ENCODE assay signal across 8 mouse cellular contexts in genomic region chr15:103514119-103514518, GRCm38 (mm10). TPM values are rescaled to one million over a fixed set of nuclear protein-coding genes. Genes with fewer than 3 reads are reported as not detected.
DNase-seq lines count a peak whose midpoint lies in the region; ATAC-seq and TF ChIP-seq lines count a peak whose summit lies in the region.

No protein-coding gene starts in this region.

- no peaks in the 10 kb centered on the region for H3K27me3 ChIP-seq in embryonic facial prominence, embryonic 15.5 days
- no peaks in the 10 kb centered on the region for H3K27me3 ChIP-seq in heart, embryonic 10.5 days (ENCODE audit: insufficient read depth, poor library complexity, severe bottlenecking)
- no peaks in the 10 kb centered on the region for H3K27me3 ChIP-seq in limb, embryonic 14.5 days (ENCODE audit: control insufficient read depth, insufficient read depth, low read length)
- H3K27me3 ChIP-seq in midbrain, embryonic 15.5 days (replicated peaks), result no peaks in the 10 kb centered on the region
- no peaks in the 10 kb centered on the region for H3K27me3 ChIP-seq in splenic B cell, adult 2 months (ENCODE audit: control insufficient read depth, insufficient read depth, low read length, poor library complexity, severe bottlenecking)

- H3K4me2 ChIP-seq in embryonic facial prominence, embryonic 15.5 days (replicated peaks), result peak overlapping the region; percentile 52
- H3K4me2 ChIP-seq in limb, embryonic 14.5 days (replicated peaks; ENCODE audit: low read depth, low read length, severe bottlenecking), result peak overlapping the region; percentile 52
- peak overlapping the region; percentile 55 for H3K4me2 ChIP-seq in midbrain, embryonic 15.5 days

- H3K4me3 ChIP-seq in embryonic facial prominence, embryonic 15.5 days (replicated peaks), result peak overlapping the region; percentile 43
- peak overlapping the region; percentile 57 for H3K4me3 ChIP-seq in heart, embryonic 10.5 days
- H3K4me3 ChIP-seq in limb, embryonic 14.5 days (replicated peaks; ENCODE audit: low read length), result peak overlapping the region; percentile 23
- H3K4me3 ChIP-seq in midbrain, embryonic 15.5 days, result peak overlapping the region; percentile 38

- H3K9me3 ChIP-seq in embryonic facial prominence, embryonic 15.5 days (replicated peaks), result no peaks in the 10 kb centered on the region
- H3K9me3 ChIP-seq in heart, embryonic 10.5 days, result no peaks in the 10 kb centered on the region
- H3K9me3 ChIP-seq in limb, embryonic 14.5 days (ENCODE audit: control insufficient read depth, low read length), result no peaks in the 10 kb centered on the region
- H3K9me3 ChIP-seq in midbrain, embryonic 15.5 days, result no peaks in the 10 kb centered on the region

- TF ChIP-seq POLR2A in limb, embryonic 14.5 days (IDR thresholded peaks at IDR 0.05; ENCODE audit: borderline replicate concordance, extremely low read depth, insufficient read depth, insufficient read length), result peak; percentile 54; the same call in 1 of the 2 replicates

- DNase-seq in ovary, adult 18-20 months (ENCODE audit: low spot score), result peak; percentile 60
- DNase-seq in ovary, postnatal 10 days (ENCODE audit: low spot score), result no peak
- peak; percentile 91 for DNase-seq in heart, embryonic 10.5 days (ENCODE audit: low spot score)
- DNase-seq in kidney, adult 8-10 months, result peak; percentile 62 to 69
- peak; percentile 87 for DNase-seq in limb, embryonic 14.5 days (ENCODE audit: low spot score)
- peak; percentile 40 for DNase-seq in splenic B cell, adult 2 months (ENCODE audit: low read depth, low spot score)

- 0 out of 2 replicates have a peak overlapping the region, but pooled peaks have one; percentile 44 for H3K27ac ChIP-seq in embryonic facial prominence, embryonic 15.5 days (replicated peaks)
- H3K27ac ChIP-seq in heart, embryonic 10.5 days, result peak overlapping the region; percentile 81; the same call in 1 of the 2 replicates
- H3K27ac ChIP-seq in limb, embryonic 14.5 days (replicated peaks; ENCODE audit: low read depth, low read length), result no peak overlapping the region
- peak overlapping the region; percentile 81 for H3K27ac ChIP-seq in midbrain, embryonic 15.5 days

- ATAC-seq in embryonic facial prominence, embryonic 15.5 days (ENCODE audit: insufficient number of reproducible peaks, low FRiP score, low TSS enrichment, low read depth), result peak; percentile 90
- ATAC-seq in limb, embryonic 14.5 days (ENCODE audit: low FRiP score, low read depth), result peak; percentile 87
- ATAC-seq in midbrain, embryonic 15.5 days (replicated peaks), result peak; percentile 95

- peaks cover 30% of the 10 kb centered on the region for H3K4me1 ChIP-seq in embryonic facial prominence, embryonic 15.5 days
- H3K4me1 ChIP-seq in heart, embryonic 10.5 days, result peaks cover 25% of the 10 kb centered on the region
- H3K4me1 ChIP-seq in limb, embryonic 14.5 days (ENCODE audit: control insufficient read depth, insufficient read depth, low read length), result peaks cover 18% of the 10 kb centered on the region
- H3K4me1 ChIP-seq in midbrain, embryonic 15.5 days, result peaks cover 62% of the 10 kb centered on the region

- WGBS in embryonic facial prominence, embryonic 15.5 days, result 3% methylated on average over 10 of the region's 10 CpGs
- WGBS in heart, embryonic 10.5 days, result 3% methylated on average over 10 of the region's 10 CpGs
- under 1% methylated on average over 10 of the region's 10 CpGs for WGBS in limb, embryonic 14.5 days
- 2% methylated on average over 10 of the region's 10 CpGs for WGBS in midbrain, embryonic 15.5 days

- H3K36me3 ChIP-seq in embryonic facial prominence, embryonic 15.5 days, result no peaks in the 10 kb centered on the region
- no peaks in the 10 kb centered on the region for H3K36me3 ChIP-seq in heart, embryonic 10.5 days
- no peaks in the 10 kb centered on the region for H3K36me3 ChIP-seq in limb, embryonic 14.5 days (ENCODE audit: control insufficient read depth, insufficient read depth, low read length)
- no peaks in the 10 kb centered on the region for H3K36me3 ChIP-seq in midbrain, embryonic 15.5 days (replicated peaks)
- H3K36me3 ChIP-seq in splenic B cell, adult 2 months (ENCODE audit: control insufficient read depth, insufficient read depth, low read length, poor library complexity, severe bottlenecking), result no peaks in the 10 kb centered on the region

- H3K9ac ChIP-seq in embryonic facial prominence, embryonic 15.5 days, result peak overlapping the region; percentile 31; the same call in 1 of the 2 replicates
- H3K9ac ChIP-seq in limb, embryonic 14.5 days (ENCODE audit: low read depth, low read length, severe bottlenecking), result peak overlapping the region; percentile 1; the same call in 1 of the 2 replicates
- peak overlapping the region; percentile 47; the same call in 1 of the 2 replicates for H3K9ac ChIP-seq in midbrain, embryonic 15.5 days

RNA-seq across cellular contexts. Expression of gene Pde1b, which starts 11.3 kb away (rescaled TPM):
- polyA plus RNA-seq in embryonic facial prominence, embryonic 15.5 days (2015; fragmentation: Nextera tagmentation; extraction: Ambion mirVana), result 7.1 TPM in 2 replicates
- 3.8 and 4.4 TPM in 2 replicates for polyA plus RNA-seq in heart, embryonic 10.5 days (2016; fragmentation: Nextera tagmentation; extraction: Ambion mirVana)
- polyA plus RNA-seq in limb, embryonic 14.5 days (2012; rRNA removed), result 6.9 and 7.1 TPM in 2 replicates
- polyA plus RNA-seq in limb, embryonic 14.5 days (2014; fragmentation: Nextera tagmentation; extraction: Ambion mirVana), result 4.4 TPM in 2 replicates
- polyA plus RNA-seq in midbrain, embryonic 15.5 days (2015; fragmentation: Nextera tagmentation; extraction: Ambion mirVana), result 87.2 and 87.4 TPM in 2 replicates

RNA-seq across cellular contexts. Expression of gene Ppp1r1a, which starts 23.7 kb away (rescaled TPM):
- polyA plus RNA-seq in embryonic facial prominence, embryonic 15.5 days (2015; fragmentation: Nextera tagmentation; extraction: Ambion mirVana), result 13.8 and 15.9 TPM in 2 replicates
- polyA plus RNA-seq in heart, embryonic 10.5 days (2016; fragmentation: Nextera tagmentation; extraction: Ambion mirVana), result 57.4 and 77.3 TPM in 2 replicates
- polyA plus RNA-seq in limb, embryonic 14.5 days (2012; rRNA removed), result 6.3 and 6.7 TPM in 2 replicates
- 9.6 and 11.2 TPM in 2 replicates for polyA plus RNA-seq in limb, embryonic 14.5 days (2014; fragmentation: Nextera tagmentation; extraction: Ambion mirVana)
- 135 and 139 TPM in 2 replicates for polyA plus RNA-seq in midbrain, embryonic 15.5 days (2015; fragmentation: Nextera tagmentation; extraction: Ambion mirVana)

RNA-seq across cellular contexts. Expression of gene Glycam1, which starts 50.8 kb away (rescaled TPM):
- not detected in 2 replicates for polyA plus RNA-seq in embryonic facial prominence, embryonic 15.5 days (2015; fragmentation: Nextera tagmentation; extraction: Ambion mirVana)
- not detected in 2 replicates for polyA plus RNA-seq in heart, embryonic 10.5 days (2016; fragmentation: Nextera tagmentation; extraction: Ambion mirVana)
- not detected in 2 replicates for polyA plus RNA-seq in limb, embryonic 14.5 days (2012; rRNA removed)
- polyA plus RNA-seq in limb, embryonic 14.5 days (2014; fragmentation: Nextera tagmentation; extraction: Ambion mirVana), result not detected in 2 replicates
- polyA plus RNA-seq in midbrain, embryonic 15.5 days (2015; fragmentation: Nextera tagmentation; extraction: Ambion mirVana), result not detected in 2 replicates

Comparison
In these comparisons a context has a peak if more than half of its experiments do, and no peak if none do; other contexts are left out.
1. RNA of gene Pde1b, which starts 11.3 kb away (polyA plus RNA-seq): 87.2 to 87.4 TPM in midbrain, embryonic 15.5 days; 7.1 TPM in embryonic facial prominence, embryonic 15.5 days, 4.4 to 7.1 TPM in limb, embryonic 14.5 days and 3.8 to 4.4 TPM in heart, embryonic 10.5 days; every median in the first group is over 10 times any median in the second.
2. Peak in every context shown above with its lines, with median percentiles within 50 percentile points of each other: ATAC-seq, H3K4me2 ChIP-seq, H3K4me3 ChIP-seq and H3K9ac ChIP-seq.